Mouse (Mus musculus) layer of hippocampus, adult 11-12 months (tissue): ENCODE data around the gene Insm1.

Experiments used
- DNase-seq: peaks from one replicate; pipeline ENCODE4 v3.0.0; 2022; ENCODE audit warnings: low spot score

Insm1 gene

GRCm38 (mm10) chr2:146262966-146263365 lies 41.2 kb downstream of the Insm1 start:
- no peak for DNase-seq

DNA sequence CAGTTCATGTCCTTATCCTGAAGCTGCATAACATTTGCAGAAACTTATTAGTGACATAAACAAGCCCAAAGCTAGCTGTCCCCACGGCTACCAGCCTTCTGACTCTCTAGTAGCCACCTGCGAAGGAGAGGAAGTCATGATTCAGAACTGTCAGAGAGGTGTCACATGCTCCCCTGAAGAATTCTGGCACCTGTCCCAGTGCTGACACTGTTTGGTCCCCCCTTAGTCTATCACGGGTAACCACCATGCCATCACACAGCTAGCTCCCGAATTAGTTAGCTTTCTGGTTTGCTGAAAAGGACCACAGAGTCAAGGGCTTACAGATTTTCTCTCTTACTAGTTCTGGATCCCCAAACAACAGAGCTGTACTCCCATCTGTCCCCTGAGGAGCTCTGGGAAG lies 43.3 kb downstream of the Insm1 start:
- no peak for DNase-seq

- no peak for DNase-seq
Observed at GRCm38 (mm10) chr2:146266539-146266938, 44.8 kb downstream of the Insm1 start.
